Mouse (Mus musculus): ENCODE data around the gene Rgs14.
A peak's percentile ranks its signal among the peaks of the same experiment; 100 is the strongest.

Rgs14 gene

DNA sequence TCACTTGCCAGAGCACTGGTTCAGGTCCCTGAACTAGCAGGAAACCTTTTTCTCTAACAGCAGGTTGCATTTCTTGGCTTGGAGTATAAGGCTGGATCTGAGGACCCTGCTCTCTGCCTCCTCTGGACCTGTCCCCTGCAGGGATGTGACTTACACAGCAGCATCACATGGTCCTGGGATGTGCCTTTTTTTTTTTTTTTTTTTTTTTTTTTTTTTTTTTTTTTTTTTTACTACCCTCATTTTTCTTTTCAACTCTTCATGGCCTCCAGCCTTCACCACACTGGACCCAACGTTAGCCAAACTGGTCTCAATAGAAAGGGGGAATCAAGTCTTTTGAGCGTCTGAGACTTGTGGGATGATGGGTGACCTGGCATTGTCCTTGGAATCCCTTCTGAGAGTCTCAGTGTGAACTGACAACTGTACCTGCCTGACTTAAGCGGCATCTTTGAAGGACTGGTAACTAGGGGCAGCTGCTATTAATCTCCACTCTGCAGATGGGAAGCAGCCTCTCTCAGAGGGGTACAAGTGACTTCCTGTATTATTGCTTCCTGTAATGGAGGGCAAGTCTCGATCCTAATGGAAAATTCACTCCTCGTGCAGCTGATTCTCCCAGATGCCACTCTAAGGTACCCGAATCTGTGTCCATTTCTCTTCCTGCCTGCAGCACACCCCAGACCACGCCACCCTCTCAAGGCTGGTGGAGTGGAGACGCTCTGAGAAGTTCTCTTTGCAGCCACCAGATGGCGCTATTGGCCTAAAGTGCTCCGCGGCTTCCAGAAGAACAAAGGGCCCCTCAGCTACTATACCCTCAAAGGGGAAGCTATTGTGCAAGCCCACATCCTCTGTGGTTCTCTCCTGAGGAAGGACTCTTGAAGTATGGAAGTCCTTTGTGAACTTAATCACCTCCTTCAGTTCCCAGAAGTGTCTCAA is 35.6 kb downstream of the Rgs14 start:
- DNase-seq = peak; percentile 89

- DNase-seq = no peak
Observed at GRCm38 (mm10) chr13:55405783-55406390, 36.4 kb downstream of the Rgs14 start.

- DNase-seq = no peak
Observed at GRCm38 (mm10) chr13:55407341-55407740, 37.8 kb downstream of the Rgs14 start.

DNA sequence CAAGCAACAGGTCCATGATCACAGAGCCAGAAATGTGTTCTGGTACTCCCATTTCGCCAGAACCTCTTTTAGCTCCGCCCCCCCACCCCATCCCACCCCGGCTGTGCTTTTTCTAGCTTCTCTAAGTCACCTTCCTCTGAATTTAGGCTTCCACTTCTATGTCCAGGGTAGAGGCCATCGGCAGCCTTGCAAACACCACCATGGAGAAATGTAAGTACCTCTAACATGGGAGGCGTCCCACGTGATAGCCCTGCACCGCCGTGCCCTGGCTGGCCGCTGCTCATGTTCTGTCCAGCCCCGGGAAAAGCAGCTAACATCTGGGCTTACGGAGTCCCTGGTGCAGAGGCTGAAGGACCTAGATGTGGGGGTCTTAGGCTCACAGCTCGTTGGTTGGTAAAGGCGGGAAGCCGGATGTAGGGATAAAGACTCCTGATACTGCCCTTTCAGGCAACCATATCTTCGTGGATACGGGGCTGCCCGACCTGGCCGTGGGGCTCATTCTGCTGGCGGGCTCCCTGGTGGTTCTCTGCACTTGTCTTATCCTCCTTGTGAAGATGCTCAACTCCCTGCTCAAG is 39.1 kb downstream of the Rgs14 start:
- no peak for DNase-seq

DNA sequence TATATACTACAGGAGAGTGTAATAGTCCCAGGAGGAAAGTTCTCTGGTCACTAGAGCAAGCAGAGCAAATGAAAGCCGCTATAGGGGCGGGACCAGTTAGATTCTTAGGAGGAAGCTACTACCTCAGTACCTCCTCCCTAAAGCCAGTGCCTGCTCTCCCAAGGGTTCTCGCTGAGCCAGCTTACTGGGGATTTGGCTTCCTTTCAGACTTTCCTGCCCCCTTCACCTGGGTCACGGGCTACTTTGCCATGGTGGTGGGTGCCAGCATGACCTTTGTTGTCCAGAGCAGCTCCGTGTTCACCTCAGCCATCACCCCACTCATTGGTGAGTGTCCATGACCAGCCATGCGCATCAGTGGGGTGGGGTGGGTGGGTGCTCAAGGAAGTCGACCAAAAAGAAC is 42.3 kb downstream of the Rgs14 start:
- DNase-seq = no peak

GRCm38 (mm10) chr13:55412643-55413307 is 43.2 kb downstream of the Rgs14 start:
- DNase-seq = no peak

- DNase-seq = no peak
Observed at GRCm38 (mm10) chr13:55413333-55413732, 43.8 kb downstream of the Rgs14 start.

GRCm38 (mm10) chr13:55414743-55415380 is 45.3 kb downstream of the Rgs14 start, which contains the start of gene Pfn3:
TSS of gene Pfn3 (minus strand) at chr13:55415232.
- peak; percentile 47 to 62 for DNase-seq

DNA sequence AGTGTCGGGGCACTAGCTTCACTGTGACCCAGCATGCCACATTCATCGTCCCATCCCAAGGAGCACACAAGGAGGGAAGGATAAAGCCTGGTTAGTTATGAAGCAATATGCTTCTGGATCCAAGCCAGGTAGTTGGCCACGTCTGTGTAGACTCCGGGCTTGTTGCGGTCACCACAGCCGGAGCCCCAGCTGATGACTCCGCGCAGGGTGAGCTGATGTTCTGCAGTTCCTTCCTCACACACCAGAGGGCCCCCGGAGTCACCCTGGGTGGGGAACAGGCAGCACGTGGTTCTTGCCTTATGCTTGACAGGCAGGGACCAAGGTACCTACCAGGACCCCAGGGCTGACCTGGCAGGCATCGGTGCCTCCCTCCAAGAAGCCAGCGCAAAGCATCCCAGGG is 48.5 kb downstream of the Rgs14 start:
- DNase-seq = peak; percentile 91 to 95

DNA sequence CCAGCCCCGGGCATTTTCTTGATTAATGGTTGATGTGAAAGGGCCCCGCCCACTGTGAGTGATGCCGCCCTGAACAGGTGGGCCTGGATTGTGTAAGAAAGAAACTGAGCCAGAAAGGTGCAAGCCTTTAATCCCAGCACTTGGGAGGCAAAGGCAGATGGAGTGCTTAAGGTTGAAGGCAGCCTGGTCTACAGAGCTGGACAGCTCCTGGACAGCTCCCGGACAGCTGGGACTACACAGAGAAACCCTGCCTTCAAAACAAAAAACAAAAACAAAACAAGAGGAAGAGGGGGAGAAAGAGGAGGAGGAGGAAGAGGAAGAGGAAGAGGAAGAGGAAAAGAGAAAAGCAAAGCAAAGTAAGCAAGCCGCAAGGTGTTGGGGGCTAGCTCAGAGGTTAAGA is 49.6 kb downstream of the Rgs14 start:
- DNase-seq = no peak

- DNase-seq = no peak
Observed at GRCm38 (mm10) chr13:55420018-55420932, 50.7 kb downstream of the Rgs14 start.

- DNase-seq = peak; percentile 79 to 82
Observed at GRCm38 (mm10) chr13:55420933-55421800, 51.6 kb downstream of the Rgs14 start.

GRCm38 (mm10) chr13:55426613-55427012 is 57.1 kb downstream of the Rgs14 start, which contains the start of gene F12:
TSS of gene F12 (minus strand) at chr13:55426793.
- DNase-seq = no peak

DNA sequence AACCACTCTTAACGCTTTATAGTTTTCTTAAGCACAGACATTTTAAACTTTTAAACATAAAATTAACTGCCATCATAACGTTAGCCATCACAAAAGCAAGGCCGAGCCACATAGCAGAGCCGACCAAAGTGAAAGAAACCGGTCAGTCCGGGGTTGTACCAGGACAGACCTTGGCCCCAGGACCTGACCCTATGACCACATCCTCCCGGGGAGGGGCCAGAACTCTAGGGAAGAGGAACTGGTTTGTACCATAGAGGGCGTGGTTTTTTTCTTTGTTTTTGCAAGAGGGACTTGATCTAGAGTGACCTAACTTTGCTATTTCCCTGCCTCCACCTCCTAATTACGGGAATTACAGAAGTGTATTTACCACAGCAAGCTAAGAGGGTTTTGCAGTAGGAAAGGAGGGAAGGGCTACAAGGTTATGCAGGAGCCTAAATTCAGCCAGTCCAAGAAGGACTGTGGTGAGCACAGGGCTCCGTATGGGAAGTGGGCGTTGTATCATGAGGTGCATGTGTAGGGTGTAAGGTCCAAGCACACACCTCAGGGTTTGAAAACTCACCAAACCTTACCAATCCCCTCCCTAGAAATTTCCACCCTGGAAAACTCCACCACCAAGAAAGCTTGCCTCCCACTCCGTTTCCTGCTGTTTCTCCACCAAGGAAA is 59.8 kb downstream of the Rgs14 start:
- no peak for DNase-seq

GRCm38 (mm10) chr13:55430566-55430965 is 61.0 kb downstream of the Rgs14 start:
- no peak for DNase-seq

DNA sequence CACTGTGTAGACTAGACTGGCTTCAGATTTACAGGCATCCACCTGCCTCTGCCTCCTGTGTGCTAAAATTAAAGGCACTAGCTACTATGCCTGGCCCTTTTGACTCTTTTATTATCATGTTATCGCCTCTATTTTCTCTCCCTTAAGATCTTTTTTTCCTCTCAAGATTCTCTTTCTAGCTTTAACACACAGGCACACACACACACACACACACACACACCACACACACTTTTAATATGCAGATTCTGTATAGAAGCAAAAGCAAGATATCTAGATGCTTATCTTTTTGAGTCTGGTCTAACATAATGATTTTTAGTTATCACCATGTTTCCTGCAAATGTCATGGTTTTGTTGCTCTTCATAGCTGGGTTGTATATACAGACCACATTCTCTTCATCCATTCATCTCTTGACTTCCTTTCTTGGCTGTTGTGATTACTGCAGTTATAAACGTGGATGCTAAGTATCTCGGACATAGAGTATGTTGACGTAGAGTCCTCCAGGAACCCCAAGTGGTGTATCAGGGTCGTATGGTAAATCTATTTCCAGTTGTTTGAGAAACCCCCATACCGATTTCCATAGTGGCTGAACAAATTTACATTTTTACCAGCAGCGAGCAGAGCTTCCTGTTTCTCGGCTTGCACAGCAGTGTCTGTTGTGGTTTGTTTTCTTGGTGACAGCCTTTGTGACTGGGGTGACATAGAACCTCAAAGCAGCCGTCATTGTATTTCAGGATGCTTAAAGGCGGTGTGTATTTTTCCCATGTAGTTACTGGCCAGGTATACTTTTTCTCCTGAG is 62.6 kb downstream of the Rgs14 start:
- DNase-seq = no peak
